21 mouse cellular contexts compared by ENCODE assay signal in the genomic region with DNA sequence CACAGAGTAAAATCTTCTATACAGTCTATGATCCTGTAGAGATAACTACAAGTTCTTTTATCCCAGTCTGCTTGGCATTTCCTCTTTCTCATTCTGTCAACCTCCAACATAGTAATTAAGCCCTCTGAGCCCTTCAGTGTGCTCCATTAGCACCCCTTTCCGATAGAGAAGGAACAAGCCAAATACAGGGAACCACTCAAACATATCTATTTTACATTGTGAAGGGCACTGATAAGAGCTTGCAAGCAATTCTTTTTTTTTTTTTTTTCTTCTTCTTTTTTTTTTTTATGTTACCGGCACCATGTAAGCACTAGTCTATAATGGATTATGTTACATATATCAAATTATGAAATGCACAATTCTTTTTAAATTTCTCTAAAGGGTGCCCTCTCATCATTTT.
DNase-seq lines count a peak whose midpoint lies in the region; ATAC-seq and TF ChIP-seq lines count a peak whose summit lies in the region.
"Had no signal": no experiment of that assay in that cellular context is flagged by ENCODE, and none has a peak within 500 bp of the region (broad histone marks: within the 10 kb centered on the region; RNA-seq: fewer than 3 reads in every experiment).

No protein-coding gene starts in this region.

- TF ChIP-seq RAD21 in MEL (IDR thresholded peaks at IDR 0.05; ENCODE audit: low read depth, low read length), result no peak; the same call in 1 of the 2 replicates

- no peaks in the 10 kb centered on the region for H3K9me3 ChIP-seq in MEL (replicated peaks; ENCODE audit: insufficient read depth, low read length)
- H3K9me3 ChIP-seq in kidney, embryonic 16.5 days (ENCODE audit: low read length), result no peaks in the 10 kb centered on the region
- H3K9me3 ChIP-seq: G1E had no signal

- H3K79me2 ChIP-seq in MEL (ENCODE audit: control insufficient read depth, insufficient read depth, low read length, poor library complexity), result no peaks in the 10 kb centered on the region

- peaks cover 0 to 4% of the 10 kb centered on the region in 2 experiments; a peak in 2 of 4 replicates for H3K36me3 ChIP-seq in MEL (ENCODE audit: control insufficient read depth in 1 of 2, insufficient read depth in 2 of 2, low read length in 2 of 2)
- H3K36me3 ChIP-seq in kidney, embryonic 16.5 days (ENCODE audit: insufficient read depth, low read length), result no peaks in the 10 kb centered on the region
- H3K36me3 ChIP-seq: G1E had no signal

- no peaks in the 10 kb centered on the region for H3K27me3 ChIP-seq in MEL (ENCODE audit: control insufficient read depth in 1 of 2, insufficient read depth in 2 of 2, low read length in 2 of 2)
- H3K27me3 ChIP-seq in kidney, embryonic 16.5 days (ENCODE audit: insufficient read depth, low read length), result no peaks in the 10 kb centered on the region
- H3K27me3 ChIP-seq: CH12.LX had no signal

- WGBS in kidney, embryonic 16.5 days, result 85% methylated on average over 2 of the region's 2 CpGs

- H3K9ac ChIP-seq in MEL (ENCODE audit: control insufficient read depth, low read depth, low read length, poor library complexity, severe bottlenecking), result no peak overlapping the region
- H3K9ac ChIP-seq in kidney, embryonic 16.5 days (replicated peaks; ENCODE audit: low read length), result no peak overlapping the region

- H3K4me3 ChIP-seq in MEL (ENCODE audit: control insufficient read depth in 1 of 2, insufficient read depth in 1 of 2, low read depth in 2 of 2, low read length in 2 of 2), result no peak overlapping the region
- no peak overlapping the region for H3K4me3 ChIP-seq in kidney, embryonic 16.5 days (ENCODE audit: low read length)

- no peak overlapping the region for H3K4me2 ChIP-seq in kidney, embryonic 16.5 days (replicated peaks; ENCODE audit: low read depth, low read length)

- no peak for TF ChIP-seq POLR2A in MEL (IDR thresholded peaks at IDR 0.05; ENCODE audit: control insufficient read depth in 1 of 2, insufficient read depth in 1 of 2, low read depth in 1 of 2, low read length in 2 of 2, poor library complexity in 1 of 2)

- peaks cover 0 to 5% of the 10 kb centered on the region in 2 experiments; a peak in 3 of 4 replicates for H3K4me1 ChIP-seq in MEL (ENCODE audit: control insufficient read depth in 1 of 2, insufficient read depth in 2 of 2, low read length in 2 of 2)
- no peaks in the 10 kb centered on the region for H3K4me1 ChIP-seq in kidney, embryonic 16.5 days (ENCODE audit: insufficient read depth, low read length)

- peak; percentile 56 to 75 for TF ChIP-seq EP300 in MEL (IDR thresholded peaks at IDR 0.05; ENCODE audit: low read depth in 1 of 2, low read length in 2 of 2)

- no peak for ATAC-seq in kidney, embryonic 16.5 days (ENCODE audit: low FRiP score, low TSS enrichment)
- ATAC-seq: activated CD4-positive, CD25-positive, alpha-beta regulatory T cell, adult 4 months; CD4-positive, CD25-positive, alpha-beta regulatory T cell, adult 4 months; Patski had no signal

- TF ChIP-seq CTCF in MEL (IDR thresholded peaks at IDR 0.05 in 2 of 3, conservative IDR thresholded peaks at IDR 0.05 in 1 of 3; ENCODE audit: control insufficient read depth in 1 of 3, insufficient read depth in 1 of 3, low read depth in 2 of 3, low read length in 3 of 3, poor library complexity in 1 of 3, severe bottlenecking in 1 of 3), result no peak

- DNase-seq in MEL (ENCODE audit: low read depth, low spot score), result peak; percentile 76
- peak; percentile 37 for DNase-seq in MEL-GATA-1-ER (ENCODE audit: extremely low read depth, low read depth)
- DNase-seq in cerebellum, adult 9-11 months, result no peak
- DNase-seq: adrenal gland, adult 2 months; adrenal gland, adult 8-10 months; adrenal gland, postnatal 10 days; adrenal gland, postnatal 14 days; adrenal gland, postnatal 25 days; adrenal gland, postnatal 36 days; B cell, adult 2 months; cerebellum, adult 11 months; cerebellum, adult 11-12 months; cerebellum, adult 18-20 months; cerebellum, adult 2 months; cerebellum, adult 8-10 months had no signal

- no peak overlapping the region for H3K27ac ChIP-seq in MEL (ENCODE audit: control insufficient read depth, low read depth, low read length)
- H3K27ac ChIP-seq in kidney, embryonic 16.5 days (ENCODE audit: low read length), result no peak overlapping the region

TF ChIP-seq in MEL, 35 proteins besides CTCF, POLR2A, EP300 and RAD21:
- TF ChIP-seq ZKSCAN1 (IDR thresholded peaks at IDR 0.05; ENCODE audit: low read depth, low read length) (peak; percentile 51; the same call in 1 of the 2 replicates), NRF1 (IDR thresholded peaks at IDR 0.05; ENCODE audit: insufficient read depth, low read depth, low read length, poor library complexity, severe bottlenecking) (no peak), GABPA (IDR thresholded peaks at IDR 0.05; ENCODE audit: low read depth, low read length) (no peak), RCOR1 (IDR thresholded peaks at IDR 0.05; ENCODE audit: low read depth, low read length) (peak; percentile 66; the same call in 1 of the 2 replicates), ZC3H11A (IDR thresholded peaks at IDR 0.05; ENCODE audit: low read depth, low read length) (0 out of 2 replicates have a peak, but pooled peaks have one; percentile 19), GATA1 (IDR thresholded peaks at IDR 0.05; ENCODE audit: low read depth, low read length) (peak; percentile 86), SMC3 (IDR thresholded peaks at IDR 0.05; ENCODE audit: low read depth, low read length) (no peak), ZNF384 (IDR thresholded peaks at IDR 0.05; ENCODE audit: low read depth, low read length) (peak; percentile 100), ZMIZ1 (IDR thresholded peaks at IDR 0.05; ENCODE audit: low read depth, low read length) (no peak), USF1 (IDR thresholded peaks at IDR 0.05; ENCODE audit: low read depth, low read length) (no peak), UBTF (IDR thresholded peaks at IDR 0.05; ENCODE audit: borderline replicate concordance, insufficient read depth, low read depth, low read length) (no peak), ETS1 (IDR thresholded peaks at IDR 0.05; ENCODE audit: low read depth, low read length) (peak; percentile 47), CHD1 (IDR thresholded peaks at IDR 0.05; ENCODE audit: low read depth, low read length) (no peak), MAFK (IDR thresholded peaks at IDR 0.05; ENCODE audit: borderline replicate concordance, low read depth, low read length) (peak; percentile 45; the same call in 1 of the 2 replicates), MYC (IDR thresholded peaks at IDR 0.05; ENCODE audit: low read depth, low read length) (no peak), TCF12 (IDR thresholded peaks at IDR 0.05; ENCODE audit: low read depth, low read length) (0 out of 2 replicates have a peak, but pooled peaks have one; percentile 22), SIN3A (IDR thresholded peaks at IDR 0.05; ENCODE audit: low read length) (0 out of 2 replicates have a peak, but pooled peaks have one; percentile 31)
